Mouse (Mus musculus): Measurements from ENCODE around the gene Agbl2.
A peak's percentile ranks its signal among the peaks of the same experiment; 100 is the strongest.

The Agbl2 gene

GRCm38 (mm10) chr2:90782458-90782857 lies at the start of gene Agbl2:
TSS of gene Agbl2 (plus strand) at chr2:90782727.
- no peak for DNase-seq (ENCODE audit: low spot score)

- no peak for DNase-seq (ENCODE audit: low spot score)
Measured at GRCm38 (mm10) chr2:90735326-90735725, 47.2 kb upstream of the Agbl2 start.

- DNase-seq (ENCODE audit: low spot score) = no peak
Measured at GRCm38 (mm10) chr2:90738801-90739200, 43.7 kb upstream of the Agbl2 start.

GRCm38 (mm10) chr2:90739327-90739726 lies 43.2 kb upstream of the Agbl2 start:
- DNase-seq (ENCODE audit: low spot score) = no peak

GRCm38 (mm10) chr2:90739921-90740320 lies 42.6 kb upstream of the Agbl2 start:
- no peak for DNase-seq (ENCODE audit: low spot score)

- DNase-seq (ENCODE audit: low spot score) = no peak
Measured at GRCm38 (mm10) chr2:90744285-90745052, 38.1 kb upstream of the Agbl2 start.

- DNase-seq (ENCODE audit: low spot score) = peak; percentile 76
Measured at GRCm38 (mm10) chr2:90745053-90745678, 37.4 kb upstream of the Agbl2 start, which contains the start of gene Fnbp4. TSS of gene Fnbp4 (plus strand) at chr2:90745370.

GRCm38 (mm10) chr2:90745740-90746537 lies 36.6 kb upstream of the Agbl2 start:
- no peak for DNase-seq (ENCODE audit: low spot score)

GRCm38 (mm10) chr2:90746538-90746865 lies 36.0 kb upstream of the Agbl2 start:
- no peak for DNase-seq (ENCODE audit: low spot score)

GRCm38 (mm10) chr2:90747131-90747530 lies 35.4 kb upstream of the Agbl2 start:
- DNase-seq (ENCODE audit: low spot score) = no peak

GRCm38 (mm10) chr2:90749676-90750459 lies 32.7 kb upstream of the Agbl2 start:
- no peak for DNase-seq (ENCODE audit: low spot score)

GRCm38 (mm10) chr2:90753565-90753964 lies 29.0 kb upstream of the Agbl2 start:
- DNase-seq (ENCODE audit: low spot score) = no peak

GRCm38 (mm10) chr2:90754188-90754587 lies 28.3 kb upstream of the Agbl2 start:
- no peak for DNase-seq (ENCODE audit: low spot score)

GRCm38 (mm10) chr2:90765123-90765522 lies 17.4 kb upstream of the Agbl2 start:
- no peak for DNase-seq (ENCODE audit: low spot score)

GRCm38 (mm10) chr2:90781323-90781722 lies 1.2 kb upstream of the Agbl2 start:
- DNase-seq (ENCODE audit: low spot score) = no peak

- DNase-seq (ENCODE audit: low spot score) = no peak
Measured at GRCm38 (mm10) chr2:90781938-90782337, 589 bp upstream of the Agbl2 start.

- DNase-seq (ENCODE audit: low spot score) = no peak
Measured at GRCm38 (mm10) chr2:90782901-90783486, 467 bp downstream of the Agbl2 start.

- no peak for DNase-seq (ENCODE audit: low spot score)
Measured at GRCm38 (mm10) chr2:90788126-90788525, 5.6 kb downstream of the Agbl2 start.

- no peak for DNase-seq (ENCODE audit: low spot score)
Measured at GRCm38 (mm10) chr2:90808241-90809126, 26.0 kb downstream of the Agbl2 start.

GRCm38 (mm10) chr2:90810751-90811150 lies 28.2 kb downstream of the Agbl2 start:
- DNase-seq (ENCODE audit: low spot score) = no peak

- DNase-seq (ENCODE audit: low spot score) = no peak
Measured at GRCm38 (mm10) chr2:90815266-90815665, 32.7 kb downstream of the Agbl2 start.

Measured in urinary bladder, postnatal 10 days (tissue).